Mouse (Mus musculus) brain, embryonic 18.5 days (tissue): ENCODE measurements around the gene Lrmda.

Experiments
- DNase-seq: peaks from one replicate; pipeline ENCODE4 v3.0.0-alpha.2; 2012; ENCODE audit warnings: low read depth, low spot score

The Lrmda gene

GRCm38 (mm10) chr14:22860631-22861030 is 841.1 kb downstream of the Lrmda start:
- DNase-seq, result no peak

- no peak for DNase-seq
Observed at GRCm38 (mm10) chr14:22864132-22864531, 844.6 kb downstream of the Lrmda start.

- DNase-seq, result no peak
Observed at GRCm38 (mm10) chr14:22874584-22874983, 855.1 kb downstream of the Lrmda start.

GRCm38 (mm10) chr14:22887182-22887581 is 867.7 kb downstream of the Lrmda start:
- DNase-seq, result no peak

- no peak for DNase-seq
Observed at GRCm38 (mm10) chr14:22899312-22899711, 879.8 kb downstream of the Lrmda start.

GRCm38 (mm10) chr14:22902116-22902515 is 882.6 kb downstream of the Lrmda start:
- DNase-seq, result no peak

GRCm38 (mm10) chr14:22902914-22903313 is 883.4 kb downstream of the Lrmda start:
- DNase-seq, result no peak

GRCm38 (mm10) chr14:22905741-22906667 is 886.5 kb downstream of the Lrmda start:
- no peak for DNase-seq

- DNase-seq, result no peak
Observed at GRCm38 (mm10) chr14:22906716-22907115, 887.2 kb downstream of the Lrmda start.

- DNase-seq, result no peak
Observed at GRCm38 (mm10) chr14:22907221-22907620, 887.7 kb downstream of the Lrmda start.

- DNase-seq, result no peak
Observed at GRCm38 (mm10) chr14:22908006-22908405, 888.5 kb downstream of the Lrmda start.

- no peak for DNase-seq
Observed at GRCm38 (mm10) chr14:22915463-22915862, 896.0 kb downstream of the Lrmda start.

- no peak for DNase-seq
Observed at GRCm38 (mm10) chr14:22918499-22918898, 899.0 kb downstream of the Lrmda start.

- no peak for DNase-seq
Observed at GRCm38 (mm10) chr14:22918931-22919330, 899.4 kb downstream of the Lrmda start.

- DNase-seq, result no peak
Observed at GRCm38 (mm10) chr14:22921152-22921551, 901.6 kb downstream of the Lrmda start.

GRCm38 (mm10) chr14:22921796-22922195 is 902.3 kb downstream of the Lrmda start:
- no peak for DNase-seq

- DNase-seq, result no peak
Observed at GRCm38 (mm10) chr14:22922571-22922970, 903.1 kb downstream of the Lrmda start.

- DNase-seq, result no peak
Observed at GRCm38 (mm10) chr14:22923251-22923650, 903.7 kb downstream of the Lrmda start.

GRCm38 (mm10) chr14:22928263-22928662 is 908.8 kb downstream of the Lrmda start:
- no peak for DNase-seq

- DNase-seq, result no peak
Observed at GRCm38 (mm10) chr14:22928683-22929082, 909.2 kb downstream of the Lrmda start.

GRCm38 (mm10) chr14:22929585-22929984 is 910.1 kb downstream of the Lrmda start:
- no peak for DNase-seq

- DNase-seq, result no peak
Observed at GRCm38 (mm10) chr14:22930488-22931046, 911.1 kb downstream of the Lrmda start.
